Mouse (Mus musculus) liver, embryonic 11.5 days (tissue): ENCODE measurements around the gene Prdm15. TPM values are rescaled to one million over a fixed set of nuclear protein-coding genes. Genes with fewer than 3 reads are reported as not detected.

ENCODE experiments used
- ATAC-seq: fragments of 200-750 bp; cut with Nextera tagmentation; replicated peaks from 2 replicates; pipeline ENCODE4 v1.8.0; 2017; ENCODE audit warnings: moderate number of reproducible peaks, mild to moderate bottlenecking, moderate TSS enrichment, moderate library complexity; ENCODE audit not compliant: low FRiP score
- DNase-seq: peaks from one replicate; pipeline ENCODE4 v3.0.0-alpha.2; 2017; ENCODE audit warnings: low spot score
- H3K27ac ChIP-seq: fragments of 300-500 bp; sonication (generic); 2 replicates; pipeline ENCODE4 v1.5.1; 2014; ENCODE audit warnings: mild to moderate bottlenecking, low read depth, low read length, control low read depth
- H3K27me3 ChIP-seq: fragments of 300-500 bp; sonication (generic); replicated peaks from 2 replicates; pipeline ENCODE4 v1.6.1; 2014; ENCODE audit warnings: low read length, mixed read lengths; ENCODE audit not compliant: control insufficient read depth, insufficient read depth
- H3K36me3 ChIP-seq: fragments of 300-500 bp; sonication (generic); 2 replicates; pipeline ENCODE4 v1.6.1; 2014; ENCODE audit warnings: mild to moderate bottlenecking, low read length, moderate library complexity, mixed read lengths; ENCODE audit not compliant: control insufficient read depth, insufficient read depth
- H3K4me1 ChIP-seq: fragments of 300-500 bp; sonication (generic); replicated peaks from 2 replicates; pipeline ENCODE4 v1.6.1; 2014; ENCODE audit warnings: low read length, mixed read lengths; ENCODE audit not compliant: control insufficient read depth, insufficient read depth
- H3K4me2 ChIP-seq: fragments of 300-500 bp; sonication (generic); 2 replicates; pipeline ENCODE4 v1.6.1; 2014; ENCODE audit warnings: mild to moderate bottlenecking, control low read depth, moderate library complexity
- H3K4me3 ChIP-seq: fragments of 300-500 bp; sonication (generic); 2 replicates; pipeline ENCODE4 v1.5.1; 2014; ENCODE audit warnings: low read depth, low read length, control low read depth
- H3K9ac ChIP-seq: fragments of 300-500 bp; sonication (generic); 2 replicates; pipeline ENCODE4 v1.6.1; 2014; ENCODE audit warnings: low read depth, low read length, control low read depth
- H3K9me3 ChIP-seq: fragments of 300-500 bp; sonication (generic); 2 replicates; pipeline ENCODE4 v1.6.1; 2016; ENCODE audit warnings: low read length, inconsistent platforms, mixed read lengths; ENCODE audit not compliant: control insufficient read depth
- WGBS: fragments of 180-500 bp; shearing (Covaris S2); extraction: QIAGEN DNeasy Blood & Tissue Kit; methylation state at CpG from one replicate; pipeline ENCODE4 v1.1.7; 2014; 5-methylcytosine and 5-hydroxymethylcytosine counted together
- polyA plus RNA-seq: library from polyadenylated mRNA; unstranded; fragments of >200 nt; fragmentation: Nextera tagmentation; extraction: Ambion mirVana; gene quantifications from 2 replicates; pipeline ENCODE4 v1.2.1, GENCODE M21; 2014

Prdm15 gene
- polyA plus RNA-seq, 1 experiment from 2014 or later: 8.3 TPM

- Histone ChIP-seq H3K4me3 (no peak overlapping the region), H3K36me3 (peaks cover 32% of the 10 kb centered on the region), H3K4me1 (no peaks in the 10 kb centered on the region), H3K4me2 (no peak overlapping the region), H3K9me3 (no peaks in the 10 kb centered on the region), H3K27me3 (no peaks in the 10 kb centered on the region), H3K27ac (no peak overlapping the region), H3K9ac (no peak overlapping the region)
- no peak for DNase-seq
- 89% methylated on average over 3 of the region's 3 CpGs for WGBS
- no peak for ATAC-seq
Measured at GRCm38 (mm10) chr16:97832154-97832553, 19.5 kb downstream of the Prdm15 start.

GRCm38 (mm10) chr16:97828207-97828606 is 23.4 kb downstream of the Prdm15 start:
- WGBS: 86% methylated on average over 1 of the region's 1 CpGs
- DNase-seq (no peak), ATAC-seq (no peak)
- H3K9me3 ChIP-seq: no peaks in the 10 kb centered on the region
- H3K4me2 ChIP-seq: no peak overlapping the region
- no peak overlapping the region for H3K27ac ChIP-seq
- H3K4me3 ChIP-seq: no peak overlapping the region
- H3K4me1 ChIP-seq: no peaks in the 10 kb centered on the region
- H3K9ac ChIP-seq: no peak overlapping the region
- peaks cover 14% of the 10 kb centered on the region for H3K36me3 ChIP-seq
- no peaks in the 10 kb centered on the region for H3K27me3 ChIP-seq

GRCm38 (mm10) chr16:97823311-97824007 is 28.2 kb downstream of the Prdm15 start:
- Histone ChIP-seq H3K9me3 (no peaks in the 10 kb centered on the region), H3K36me3 (peaks cover 11% of the 10 kb centered on the region; the same call in 1 of the 2 replicates), H3K4me2 (no peak overlapping the region), H3K4me1 (no peaks in the 10 kb centered on the region), H3K27ac (no peak overlapping the region), H3K9ac (no peak overlapping the region), H3K4me3 (no peak overlapping the region), H3K27me3 (no peaks in the 10 kb centered on the region)
- no peak for ATAC-seq
- 89% methylated on average over 6 of the region's 6 CpGs for WGBS
- no peak for DNase-seq

- DNase-seq (no peak), ATAC-seq (peak; percentile 33; the same call in 1 of the 2 replicates)
- Histone ChIP-seq H3K9me3 (no peaks in the 10 kb centered on the region), H3K27me3 (no peaks in the 10 kb centered on the region), H3K4me2 (no peak overlapping the region), H3K4me1 (no peaks in the 10 kb centered on the region), H3K4me3 (no peak overlapping the region), H3K9ac (no peak overlapping the region), H3K36me3 (peaks cover 37% of the 10 kb centered on the region), H3K27ac (peak overlapping the region; percentile 71)
- 46% methylated on average over 4 of the region's 4 CpGs for WGBS
Measured at GRCm38 (mm10) chr16:97819532-97819931, 32.1 kb downstream of the Prdm15 start.

GRCm38 (mm10) chr16:97817414-97817813 is 34.2 kb downstream of the Prdm15 start:
- H3K4me1 ChIP-seq: no peaks in the 10 kb centered on the region
- DNase-seq: no peak
- 95% methylated on average over 1 of the region's 1 CpGs for WGBS
- H3K27ac ChIP-seq: no peak overlapping the region
- no peaks in the 10 kb centered on the region for H3K9me3 ChIP-seq
- H3K4me3 ChIP-seq: no peak overlapping the region
- no peak overlapping the region for H3K9ac ChIP-seq
- no peak overlapping the region for H3K4me2 ChIP-seq
- no peak for ATAC-seq
- no peaks in the 10 kb centered on the region for H3K27me3 ChIP-seq
- peaks cover 41% of the 10 kb centered on the region for H3K36me3 ChIP-seq

GRCm38 (mm10) chr16:97815269-97815668 is 36.4 kb downstream of the Prdm15 start:
- no peaks in the 10 kb centered on the region for H3K27me3 ChIP-seq
- H3K4me2 ChIP-seq: no peak overlapping the region
- H3K9ac ChIP-seq: no peak overlapping the region
- H3K4me1 ChIP-seq: no peaks in the 10 kb centered on the region
- WGBS: 86% methylated on average over 5 of the region's 5 CpGs
- H3K9me3 ChIP-seq: no peaks in the 10 kb centered on the region
- H3K27ac ChIP-seq: no peak overlapping the region
- ATAC-seq (no peak), DNase-seq (no peak)
- peaks cover 45% of the 10 kb centered on the region for H3K36me3 ChIP-seq
- H3K4me3 ChIP-seq: no peak overlapping the region

GRCm38 (mm10) chr16:97814060-97814459 is 37.6 kb downstream of the Prdm15 start:
- Histone ChIP-seq H3K4me1 (no peaks in the 10 kb centered on the region), H3K9ac (no peak overlapping the region), H3K36me3 (peaks cover 48% of the 10 kb centered on the region), H3K27ac (no peak overlapping the region), H3K9me3 (no peaks in the 10 kb centered on the region), H3K4me2 (no peak overlapping the region), H3K27me3 (no peaks in the 10 kb centered on the region), H3K4me3 (no peak overlapping the region)
- DNase-seq: no peak
- WGBS: 98% methylated on average over 2 of the region's 2 CpGs
- ATAC-seq: no peak

- WGBS: 90% methylated on average over 3 of the region's 3 CpGs
- Histone ChIP-seq H3K4me3 (no peak overlapping the region), H3K9ac (no peak overlapping the region), H3K36me3 (peaks cover 38% of the 10 kb centered on the region), H3K4me1 (no peaks in the 10 kb centered on the region), H3K9me3 (no peaks in the 10 kb centered on the region), H3K27me3 (no peaks in the 10 kb centered on the region), H3K4me2 (no peak overlapping the region), H3K27ac (no peak overlapping the region)
- DNase-seq: no peak
- no peak for ATAC-seq
Measured at GRCm38 (mm10) chr16:97808881-97809280, 42.8 kb downstream of the Prdm15 start.

- Histone ChIP-seq H3K4me3 (no peak overlapping the region), H3K4me2 (no peak overlapping the region), H3K4me1 (no peaks in the 10 kb centered on the region), H3K27me3 (no peaks in the 10 kb centered on the region), H3K9ac (no peak overlapping the region), H3K27ac (no peak overlapping the region), H3K9me3 (no peaks in the 10 kb centered on the region), H3K36me3 (peaks cover 38% of the 10 kb centered on the region)
- DNase-seq: no peak
- 90% methylated on average over 3 of the region's 3 CpGs for WGBS
- ATAC-seq: no peak
Measured at GRCm38 (mm10) chr16:97805646-97806045, 46.0 kb downstream of the Prdm15 start.
